Mouse (Mus musculus) midbrain, embryonic 12.5 days (tissue): ENCODE results near the gene Rcan1. TPM values are rescaled to one million over a fixed set of nuclear protein-coding genes. Genes with fewer than 3 reads are reported as not detected.
"Not testable (repeated sequence)": the region's sequence is repeated elsewhere in the genome, so short reads cannot be mapped to it uniquely, and the experiment has no call there.

Experiments used
- ATAC-seq: fragments of 200-750 bp; cut with Nextera tagmentation; 2 replicates; pipeline ENCODE4 v1.8.0; 2017; ENCODE audit warnings: low read depth, moderate TSS enrichment, moderate library complexity; ENCODE audit not compliant: low FRiP score
- H3K27ac ChIP-seq: fragments of 300-500 bp; sonication (generic); replicated peaks from 2 replicates; pipeline ENCODE4 v1.5.1; 2016; ENCODE audit warnings: mild to moderate bottlenecking
- H3K27me3 ChIP-seq: fragments of 300-500 bp; sonication (generic); 2 replicates; pipeline ENCODE4 v1.6.1; 2016; ENCODE audit warnings: mild to moderate bottlenecking
- H3K36me3 ChIP-seq: fragments of 300-500 bp; sonication (generic); 2 replicates; pipeline ENCODE4 v1.6.1; 2016
- H3K4me1 ChIP-seq: fragments of 300-500 bp; sonication (generic); 2 replicates; pipeline ENCODE4 v1.6.1; 2016
- H3K4me2 ChIP-seq: fragments of 300-500 bp; sonication (generic); replicated peaks from 2 replicates; pipeline ENCODE4 v1.6.1; 2016; ENCODE audit warnings: mild to moderate bottlenecking, moderate library complexity
- H3K4me3 ChIP-seq: fragments of 300-500 bp; sonication (generic); 2 replicates; pipeline ENCODE4 v1.5.1; 2016; ENCODE audit warnings: mild to moderate bottlenecking
- H3K9ac ChIP-seq: fragments of 300-500 bp; sonication (generic); replicated peaks from 2 replicates; pipeline ENCODE4 v1.6.1; 2016; ENCODE audit warnings: mild to moderate bottlenecking, moderate library complexity
- H3K9me3 ChIP-seq: fragments of 300-500 bp; sonication (generic); 2 replicates; pipeline ENCODE4 v1.6.1; 2016; ENCODE audit warnings: mild to moderate bottlenecking
- WGBS: fragments of 180-500 bp; shearing (Covaris S2); methylation state at CpG from one replicate; pipeline ENCODE4 v1.1.7; 2016; 5-methylcytosine and 5-hydroxymethylcytosine counted together
- polyA plus RNA-seq: library from polyadenylated mRNA; unstranded; fragments of >200 nt; fragmentation: Nextera tagmentation; extraction: Ambion mirVana; gene quantifications from 2 replicates; pipeline ENCODE4 v1.2.1, GENCODE M21; 2016

Gene Rcan1
- 42.1 and 42.8 TPM in 2 replicates for polyA plus RNA-seq

DNA sequence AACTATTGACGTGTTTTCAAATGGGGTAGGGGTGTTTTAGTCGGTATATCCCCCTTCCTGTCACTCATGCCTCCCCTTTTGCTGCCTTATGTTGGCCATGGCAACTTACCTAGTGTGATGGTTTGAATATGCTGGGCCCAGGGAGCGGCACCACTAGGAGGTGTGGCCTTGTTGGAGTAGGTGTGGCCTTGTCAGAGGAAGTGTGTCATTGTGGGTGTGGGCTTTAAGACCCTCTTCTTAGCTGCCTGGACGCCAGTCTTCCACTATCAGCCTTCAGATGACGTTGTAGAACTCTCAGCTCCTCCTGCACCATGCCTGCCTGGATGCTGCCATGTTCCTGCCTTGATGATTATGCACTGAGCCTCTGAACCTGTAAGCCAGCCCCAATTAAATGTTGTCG, at the start of gene Rcan1:
Gene Rcan1 (minus strand): TSS at position 162 of the 400 bp plus-strand sequence.
- Histone ChIP-seq H3K27ac (no peak within 1 kb of the TSS), H3K4me3 (no peak within 1 kb of the TSS), H3K4me1 (no peaks in the 10 kb centered on the region), H3K4me2 (no peak within 1 kb of the TSS), H3K36me3 (no peaks in the 10 kb centered on the region), H3K27me3 (no peaks in the 10 kb centered on the region), H3K9ac (no peak within 1 kb of the TSS), H3K9me3 (no peaks in the 10 kb centered on the region)
- ATAC-seq, result no peak
- 70% methylated on average over 6 of the region's 6 CpGs for WGBS

DNA sequence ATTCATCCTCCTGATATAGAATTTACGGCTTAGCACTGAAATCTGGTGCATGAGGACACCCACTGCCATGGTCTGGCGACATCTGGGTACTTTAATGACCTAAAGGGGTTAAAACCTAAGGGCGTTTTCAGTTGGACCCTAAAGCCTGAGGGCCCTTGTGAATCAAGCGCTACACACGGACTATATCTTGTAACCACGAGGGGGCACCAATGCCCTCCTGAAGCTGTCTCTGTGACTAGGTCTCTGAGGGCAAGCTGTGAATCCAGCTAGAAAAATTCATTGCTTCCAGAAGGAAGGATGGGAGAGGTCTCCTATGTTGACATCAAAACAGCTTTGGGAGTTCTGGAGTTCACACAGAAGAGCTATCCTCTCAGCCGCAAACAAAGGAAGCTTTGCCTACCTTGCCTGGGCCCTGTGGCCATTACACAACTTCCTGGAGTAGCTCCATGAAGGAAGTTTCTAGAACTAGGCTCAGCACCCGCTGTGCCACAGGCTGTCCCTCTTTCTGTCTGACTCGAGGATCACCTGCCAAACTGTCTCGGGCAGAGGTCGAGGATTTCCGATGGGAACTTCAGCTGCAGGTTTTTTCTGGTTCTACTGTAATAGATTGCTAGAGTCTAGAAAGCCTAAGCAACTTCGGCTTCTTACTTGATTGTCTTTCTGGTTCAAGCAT, 49.3 kb upstream of the Rcan1 start:
- no peaks in the 10 kb centered on the region for H3K36me3 ChIP-seq
- 54% methylated on average over 13 of the region's 13 CpGs for WGBS
- no peaks in the 10 kb centered on the region for H3K9me3 ChIP-seq
- H3K4me3 ChIP-seq, result no peak overlapping the region
- no peak overlapping the region for H3K27ac ChIP-seq
- no peak for ATAC-seq
- H3K9ac ChIP-seq, result no peak overlapping the region
- 0 out of 2 replicates have a peak, but pooled peaks cover 4% of the 10 kb centered on the region for H3K4me1 ChIP-seq
- no peaks in the 10 kb centered on the region for H3K27me3 ChIP-seq
- no peak overlapping the region for H3K4me2 ChIP-seq

DNA sequence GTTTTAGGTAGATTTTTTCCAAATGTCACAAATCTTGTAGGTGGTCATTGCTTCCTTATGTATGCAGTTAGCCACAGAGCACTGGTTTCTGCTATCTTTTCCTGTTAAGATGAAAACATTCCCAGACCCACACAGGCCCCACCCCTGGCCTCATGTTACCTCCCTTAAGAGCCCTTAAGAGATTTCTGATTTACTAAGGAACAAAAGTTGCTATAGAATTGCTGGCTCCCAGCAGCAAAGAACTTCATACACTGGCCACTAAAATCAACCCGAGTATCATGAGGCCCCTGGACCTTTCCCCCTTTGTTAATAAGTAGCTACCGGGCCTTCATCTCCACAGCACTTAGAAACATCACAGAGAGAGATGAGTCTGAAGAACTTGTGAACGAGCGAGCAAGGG, 48.1 kb upstream of the Rcan1 start:
- no peak for ATAC-seq

DNA sequence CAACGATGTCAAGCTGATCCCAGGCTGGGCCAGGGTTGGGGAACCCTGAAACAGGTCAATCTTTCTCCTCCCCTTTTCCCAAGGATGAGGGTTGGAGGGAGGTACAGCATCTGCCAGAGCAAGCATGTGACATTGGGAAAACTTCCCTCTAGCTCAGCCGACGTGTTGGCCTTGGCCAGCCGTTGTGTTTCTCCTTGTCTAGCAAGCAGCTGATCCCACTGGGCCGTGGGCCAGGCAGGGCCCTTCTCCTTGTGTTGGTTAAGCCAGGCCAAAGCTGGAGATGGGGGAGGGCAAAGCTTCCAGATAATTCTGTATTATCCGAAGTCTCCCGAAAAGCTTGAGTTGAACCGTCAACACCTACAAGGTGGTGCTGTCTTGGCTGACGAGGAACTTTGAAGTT, 45.5 kb upstream of the Rcan1 start:
- no peak for ATAC-seq
- WGBS, result 91% methylated on average over 9 of the region's 9 CpGs
- peaks cover 9% of the 10 kb centered on the region; the same call in 1 of the 2 replicates for H3K4me1 ChIP-seq

More for the DNA sequence above, 48.1 kb upstream of the Rcan1 start:
- WGBS, result 76% methylated on average over 4 of the region's 4 CpGs
- no peaks in the 10 kb centered on the region for H3K36me3 ChIP-seq
- no peak overlapping the region for H3K9ac ChIP-seq
- no peak overlapping the region for H3K4me3 ChIP-seq
- no peaks in the 10 kb centered on the region for H3K27me3 ChIP-seq
- H3K4me2 ChIP-seq, result no peak overlapping the region
- H3K27ac ChIP-seq, result no peak overlapping the region
- no peaks in the 10 kb centered on the region for H3K9me3 ChIP-seq
- H3K4me1 ChIP-seq, result no peaks in the 10 kb centered on the region

DNA sequence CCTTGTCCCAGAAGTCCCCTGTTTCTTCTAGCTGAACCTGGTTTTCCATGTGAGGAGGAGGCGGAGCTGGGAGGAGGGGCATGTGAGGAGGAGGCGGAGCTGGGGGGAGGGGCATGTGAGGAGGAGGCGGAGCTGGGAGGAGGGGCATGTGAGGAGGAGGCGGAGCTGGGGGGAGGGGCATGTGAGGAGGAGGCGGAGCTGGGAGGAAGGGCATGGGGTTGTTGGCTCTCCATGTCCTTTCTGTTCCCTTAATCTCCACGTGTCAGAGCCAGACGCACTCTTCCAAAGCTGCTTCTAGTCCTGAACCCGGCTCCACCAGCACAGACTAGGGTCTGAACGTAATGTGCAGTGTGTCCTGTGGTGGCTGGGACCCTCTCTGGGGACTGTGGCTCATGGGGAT, 44.2 kb upstream of the Rcan1 start:
- not testable (repeated sequence) for H3K27ac ChIP-seq, H3K4me3 ChIP-seq, H3K9ac ChIP-seq, H3K27me3 ChIP-seq, H3K9me3 ChIP-seq, ATAC-seq, H3K4me2 ChIP-seq, H3K36me3 ChIP-seq
- H3K4me1 ChIP-seq, result peaks cover 15% of the 10 kb centered on the region; the same call in 1 of the 2 replicates
- 82% methylated on average over 9 of the region's 9 CpGs for WGBS

More for the DNA sequence above, 45.5 kb upstream of the Rcan1 start:
- Histone ChIP-seq H3K36me3 (no peaks in the 10 kb centered on the region), H3K4me3 (no peak overlapping the region), H3K4me2 (no peak overlapping the region), H3K27ac (no peak overlapping the region), H3K27me3 (no peaks in the 10 kb centered on the region), H3K9ac (no peak overlapping the region), H3K9me3 (no peaks in the 10 kb centered on the region)

DNA sequence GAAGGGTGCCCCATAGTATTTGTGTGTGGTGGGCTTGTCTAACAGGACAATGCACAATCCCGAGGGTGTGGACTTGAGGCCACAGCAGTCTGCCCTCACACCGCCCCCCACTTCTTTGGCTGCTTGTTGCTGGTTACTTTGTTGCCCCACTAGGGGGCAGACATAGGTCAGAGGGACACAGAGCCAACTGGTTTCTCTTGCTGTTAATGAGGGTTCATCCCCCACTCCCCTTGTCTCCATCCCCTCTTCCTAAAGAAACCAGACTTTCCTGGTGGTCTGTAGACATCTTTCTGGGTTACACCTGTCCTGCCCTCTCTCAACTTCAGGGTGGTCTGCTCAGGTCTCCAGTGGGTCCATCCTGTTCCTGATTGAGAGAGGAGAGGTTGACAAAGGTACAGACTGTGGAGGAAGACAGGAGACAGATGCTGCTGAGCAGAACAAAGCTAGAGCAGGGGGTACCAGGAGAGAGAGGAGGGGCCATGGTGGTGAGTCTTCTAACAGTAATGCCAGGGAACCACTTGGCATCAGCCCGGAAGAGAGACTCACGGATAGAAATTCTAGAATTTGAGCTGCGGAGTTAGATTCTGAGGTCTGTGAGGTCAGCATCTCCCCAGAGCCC, 41.2 kb upstream of the Rcan1 start:
- H3K4me1 ChIP-seq, result peaks cover 15% of the 10 kb centered on the region; the same call in 1 of the 2 replicates
- H3K9ac ChIP-seq, result no peak overlapping the region
- no peak overlapping the region for H3K27ac ChIP-seq
- H3K36me3 ChIP-seq, result no peaks in the 10 kb centered on the region
- no peaks in the 10 kb centered on the region for H3K9me3 ChIP-seq
- H3K4me2 ChIP-seq, result no peak overlapping the region
- no peak for ATAC-seq
- no peak overlapping the region for H3K4me3 ChIP-seq
- H3K27me3 ChIP-seq, result no peaks in the 10 kb centered on the region
- WGBS, result 60% methylated on average over 5 of the region's 5 CpGs

DNA sequence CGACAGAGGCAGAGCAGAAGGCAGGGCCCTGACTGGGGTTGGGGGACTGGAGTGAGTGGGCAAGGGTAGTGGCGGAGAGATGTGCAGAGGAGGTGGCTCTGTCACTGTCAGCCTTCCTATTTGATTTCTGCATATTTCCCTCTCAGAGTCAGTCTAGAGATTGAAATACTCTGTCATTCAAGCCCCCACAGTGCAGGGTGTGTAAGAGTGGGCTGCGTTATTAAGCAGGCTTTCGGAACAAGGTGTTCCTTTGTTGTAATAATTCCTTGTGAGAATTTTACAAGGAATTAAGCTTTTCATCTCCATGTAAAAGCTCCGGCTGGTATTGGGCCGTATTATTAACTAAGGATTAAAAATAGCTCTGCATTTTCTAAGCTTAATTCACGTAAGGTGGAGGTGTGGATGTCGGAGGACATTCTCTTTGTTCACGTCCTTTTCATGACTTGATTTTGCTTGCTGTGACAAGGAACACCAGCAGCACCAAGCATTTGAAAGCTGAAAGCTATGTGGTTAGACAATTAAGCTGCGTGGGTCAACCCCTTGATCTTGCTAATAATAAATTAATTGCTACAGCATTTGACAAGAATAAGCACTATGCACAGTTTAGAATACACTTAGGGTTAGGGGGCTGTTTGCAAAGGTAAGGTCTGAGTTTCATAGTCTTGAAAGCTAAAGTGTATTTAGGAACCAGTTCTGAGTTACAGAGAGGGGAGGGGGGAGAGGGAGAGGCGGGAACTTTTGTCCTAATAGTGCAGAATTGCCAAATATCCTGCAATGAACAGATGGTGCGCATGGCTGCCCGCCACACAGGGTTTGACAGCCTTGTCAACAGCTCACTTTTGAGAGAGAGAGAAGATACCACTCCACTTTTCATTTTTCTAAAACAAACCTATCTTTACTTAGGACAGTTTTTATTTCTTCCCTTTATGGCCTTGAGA, 40.4 kb upstream of the Rcan1 start:
- WGBS, result 60% methylated on average over 13 of the region's 13 CpGs
- Histone ChIP-seq H3K9ac (no peak overlapping the region), H3K9me3 (no peaks in the 10 kb centered on the region), H3K4me2 (no peak overlapping the region), H3K4me3 (no peak overlapping the region), H3K4me1 (peaks cover 15% of the 10 kb centered on the region; the same call in 1 of the 2 replicates), H3K27ac (no peak overlapping the region), H3K27me3 (0 out of 2 replicates have a peak, but pooled peaks cover 3% of the 10 kb centered on the region), H3K36me3 (no peaks in the 10 kb centered on the region)
- ATAC-seq, result no peak

DNA sequence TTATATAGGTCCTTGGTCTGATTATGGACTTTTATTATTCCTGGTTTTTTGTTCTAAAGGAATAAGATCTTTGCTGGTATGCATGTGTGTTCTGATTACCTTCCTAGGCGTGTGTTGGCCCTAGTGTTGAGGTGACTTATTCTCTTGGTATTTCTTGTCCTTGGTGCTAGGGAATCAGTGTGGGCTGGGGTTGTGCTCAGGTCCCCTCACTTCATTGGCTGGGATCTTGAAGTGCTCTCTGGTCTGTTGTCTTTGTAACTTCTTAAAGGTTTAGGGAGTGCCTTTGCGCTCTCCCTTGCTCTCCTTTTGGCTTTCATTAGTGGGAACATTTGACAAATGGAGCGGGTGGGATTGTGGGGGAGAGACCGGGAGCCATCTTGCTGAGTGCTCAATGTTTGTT, 36.9 kb upstream of the Rcan1 start:
- no peaks in the 10 kb centered on the region for H3K36me3 ChIP-seq
- 0 out of 2 replicates have a peak, but pooled peaks cover 3% of the 10 kb centered on the region for H3K27me3 ChIP-seq
- no peak overlapping the region for H3K27ac ChIP-seq
- H3K9ac ChIP-seq, result no peak overlapping the region
- no peak for ATAC-seq
- H3K9me3 ChIP-seq, result no peaks in the 10 kb centered on the region
- no peak overlapping the region for H3K4me2 ChIP-seq
- peaks cover 15% of the 10 kb centered on the region; the same call in 1 of the 2 replicates for H3K4me1 ChIP-seq
- WGBS, result 88% methylated on average over 4 of the region's 4 CpGs
- H3K4me3 ChIP-seq, result no peak overlapping the region

DNA sequence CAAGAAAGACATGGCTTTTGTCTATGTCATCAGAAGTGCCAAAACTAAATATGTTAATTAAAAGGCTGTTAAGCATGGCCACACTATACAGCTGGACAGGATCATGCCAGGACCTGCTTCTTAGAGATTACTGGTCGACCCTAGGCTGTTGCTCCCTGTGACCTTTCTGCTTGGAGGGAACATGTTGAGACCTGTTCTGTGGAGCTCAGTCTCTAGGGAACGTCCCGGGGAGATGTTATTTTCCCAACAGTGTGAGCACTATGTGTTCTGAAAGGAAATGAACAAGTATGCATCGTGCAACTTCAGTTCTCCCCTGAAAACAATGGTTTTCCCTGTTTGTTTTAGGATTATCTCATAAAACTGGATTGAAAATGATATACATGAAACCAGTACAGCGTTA, 32.4 kb upstream of the Rcan1 start:
- no peak overlapping the region for H3K27ac ChIP-seq
- no peak overlapping the region for H3K4me3 ChIP-seq
- ATAC-seq, result no peak
- no peaks in the 10 kb centered on the region for H3K36me3 ChIP-seq
- H3K4me1 ChIP-seq, result peaks cover 12% of the 10 kb centered on the region
- H3K27me3 ChIP-seq, result peaks cover 33% of the 10 kb centered on the region
- H3K9me3 ChIP-seq, result no peaks in the 10 kb centered on the region
- no peak overlapping the region for H3K9ac ChIP-seq
- WGBS, result 74% methylated on average over 5 of the region's 5 CpGs
- H3K4me2 ChIP-seq, result no peak overlapping the region

DNA sequence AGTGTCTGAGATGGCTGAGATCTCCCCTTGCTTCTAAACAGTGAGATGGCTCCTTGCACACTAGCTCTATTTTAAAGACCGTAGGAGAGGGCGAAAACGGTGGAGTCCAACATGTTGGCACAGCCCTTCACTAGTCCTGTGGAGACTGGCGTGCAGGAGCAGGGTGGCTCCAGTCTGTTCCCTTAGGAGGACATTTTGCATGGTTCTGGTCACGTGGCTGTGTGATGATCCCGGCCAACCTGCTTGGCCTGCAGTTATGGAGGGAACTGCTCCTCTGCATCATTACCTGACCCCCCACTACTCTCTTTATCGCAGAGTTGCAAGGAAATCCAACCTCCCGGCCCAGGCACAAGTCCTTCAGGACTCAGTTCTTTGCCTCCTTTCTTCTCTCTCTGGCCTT, 29.9 kb upstream of the Rcan1 start:
- H3K4me1 ChIP-seq, result peaks cover 15% of the 10 kb centered on the region
- no peak overlapping the region for H3K9ac ChIP-seq
- no peak overlapping the region for H3K27ac ChIP-seq
- no peaks in the 10 kb centered on the region for H3K9me3 ChIP-seq
- ATAC-seq, result no peak
- no peaks in the 10 kb centered on the region for H3K36me3 ChIP-seq
- 80% methylated on average over 8 of the region's 8 CpGs for WGBS
- H3K4me3 ChIP-seq, result no peak overlapping the region
- peaks cover 43% of the 10 kb centered on the region for H3K27me3 ChIP-seq
- H3K4me2 ChIP-seq, result no peak overlapping the region

DNA sequence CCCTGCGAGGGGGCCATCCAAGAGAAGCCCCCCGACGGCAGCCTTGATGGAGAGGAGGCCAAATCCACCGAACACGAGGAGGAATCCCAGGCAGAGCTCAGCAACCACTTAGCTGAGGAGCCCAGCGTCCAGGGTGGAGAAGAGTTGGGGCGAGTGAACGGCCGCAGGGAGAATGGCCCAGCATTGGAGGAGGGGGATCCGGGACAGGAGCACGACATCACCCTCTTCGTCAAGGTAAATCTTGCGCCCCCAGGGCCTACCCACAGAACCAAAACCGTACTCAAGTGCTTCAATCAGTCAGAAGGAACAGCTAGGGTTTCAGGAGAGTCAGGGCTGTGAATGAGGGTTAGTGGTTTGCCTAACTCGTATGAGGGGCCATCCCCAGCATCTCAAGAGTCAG, 28.7 kb upstream of the Rcan1 start:
- H3K36me3 ChIP-seq, result no peaks in the 10 kb centered on the region
- H3K4me3 ChIP-seq, result peak overlapping the region; percentile 48
- H3K4me2 ChIP-seq, result peak overlapping the region; percentile 84
- peaks cover 15% of the 10 kb centered on the region for H3K4me1 ChIP-seq
- no peak for ATAC-seq
- H3K9ac ChIP-seq, result no peak overlapping the region
- 12% methylated on average over 15 of the region's 15 CpGs for WGBS
- no peaks in the 10 kb centered on the region for H3K9me3 ChIP-seq
- H3K27ac ChIP-seq, result no peak overlapping the region
- H3K27me3 ChIP-seq, result peaks cover 43% of the 10 kb centered on the region

DNA sequence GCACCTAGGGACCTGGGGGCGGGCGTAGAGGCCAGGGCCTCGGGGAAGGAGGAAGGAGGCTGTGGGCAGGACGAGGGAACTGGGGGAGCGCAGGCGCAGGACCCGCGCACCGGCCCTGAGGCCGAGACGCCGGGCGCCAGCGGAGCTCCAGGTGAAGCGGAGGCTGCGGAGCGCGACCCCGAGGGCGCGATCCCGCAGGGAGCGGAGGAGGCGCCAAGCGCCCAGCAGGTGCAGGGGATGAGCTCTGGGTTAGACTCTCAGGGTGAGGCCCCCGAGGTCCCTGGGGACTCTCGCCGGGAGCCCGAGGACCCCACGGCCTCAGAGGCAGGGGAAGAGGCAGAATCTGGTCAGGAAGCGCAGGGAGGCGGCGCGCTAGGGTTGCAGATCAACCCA, 27.9 kb upstream of the Rcan1 start:
- Histone ChIP-seq H3K27ac (no peak overlapping the region), H3K4me3 (peak overlapping the region; percentile 48), H3K9ac (peak overlapping the region; percentile 46), H3K4me2 (peak overlapping the region; percentile 84), H3K27me3 (peaks cover 43% of the 10 kb centered on the region), H3K4me1 (peaks cover 15% of the 10 kb centered on the region), H3K36me3 (no peaks in the 10 kb centered on the region), H3K9me3 (no peaks in the 10 kb centered on the region)
- ATAC-seq, result peak; percentile 30; the same call in 1 of the 2 replicates
- 0% methylated on average over 34 of the region's 34 CpGs for WGBS
